Mouse (Mus musculus) 3134 (cell line): ENCODE measurements around the gene Phb2.

Experiments used
- DNase-seq: peaks from one replicate; pipeline ENCODE4 v3.0.0-alpha.2; 2011; ENCODE audit warnings: low spot score; ENCODE audit not compliant: insufficient read length; ENCODE audit errors: extremely low read depth

The Phb2 gene

DNA sequence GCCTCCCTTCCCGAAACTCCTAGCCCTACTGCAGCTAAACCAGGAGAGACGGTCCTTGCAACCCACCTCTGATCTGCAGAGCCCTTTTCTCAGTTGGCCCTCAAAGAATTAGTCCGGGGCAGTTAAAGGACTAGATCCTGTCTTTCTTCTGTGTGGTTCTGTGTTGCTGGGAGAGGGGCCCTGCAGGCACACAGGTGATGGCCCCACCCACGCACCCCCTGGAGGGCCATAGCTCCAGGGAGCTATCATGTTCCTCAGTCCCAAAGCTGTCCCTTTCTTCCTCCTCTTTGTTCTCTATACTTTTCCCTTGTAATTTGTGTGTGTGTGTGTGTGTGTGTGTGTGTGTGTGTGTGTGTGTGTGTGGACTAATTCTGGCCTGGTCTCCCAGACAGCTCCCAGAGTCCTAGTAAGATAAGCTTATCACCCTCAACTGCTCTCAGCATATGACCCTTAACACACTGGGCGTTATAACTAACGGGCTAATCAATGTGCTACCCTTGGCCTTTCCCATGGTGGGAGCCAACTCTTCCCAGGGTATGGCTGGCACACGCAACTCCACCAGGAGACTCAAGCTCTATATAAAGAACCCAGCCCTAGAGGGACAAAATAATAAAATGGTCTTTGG lies 7.3 kb downstream of the Phb2 start:
- DNase-seq = no peak

DNA sequence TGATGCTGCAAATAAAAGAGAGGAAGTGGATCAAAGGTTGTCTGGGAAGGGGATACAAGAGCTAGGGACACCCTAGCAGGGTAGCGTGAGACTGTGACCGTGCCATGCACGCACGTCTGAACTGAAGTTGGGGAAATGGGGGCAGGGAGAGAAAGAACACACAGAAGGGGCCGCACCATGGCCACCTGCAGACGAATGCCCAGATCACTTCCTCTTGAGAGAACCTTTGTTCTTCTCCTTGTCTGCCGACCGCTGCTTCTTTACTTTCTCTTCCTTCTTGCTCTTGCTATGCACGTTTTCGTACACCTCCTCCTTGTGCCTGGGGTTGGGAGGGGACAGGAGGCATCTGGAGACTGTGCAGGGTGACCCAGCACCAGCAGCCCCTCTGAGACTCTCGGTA lies 8.8 kb downstream of the Phb2 start:
- no peak for DNase-seq

DNA sequence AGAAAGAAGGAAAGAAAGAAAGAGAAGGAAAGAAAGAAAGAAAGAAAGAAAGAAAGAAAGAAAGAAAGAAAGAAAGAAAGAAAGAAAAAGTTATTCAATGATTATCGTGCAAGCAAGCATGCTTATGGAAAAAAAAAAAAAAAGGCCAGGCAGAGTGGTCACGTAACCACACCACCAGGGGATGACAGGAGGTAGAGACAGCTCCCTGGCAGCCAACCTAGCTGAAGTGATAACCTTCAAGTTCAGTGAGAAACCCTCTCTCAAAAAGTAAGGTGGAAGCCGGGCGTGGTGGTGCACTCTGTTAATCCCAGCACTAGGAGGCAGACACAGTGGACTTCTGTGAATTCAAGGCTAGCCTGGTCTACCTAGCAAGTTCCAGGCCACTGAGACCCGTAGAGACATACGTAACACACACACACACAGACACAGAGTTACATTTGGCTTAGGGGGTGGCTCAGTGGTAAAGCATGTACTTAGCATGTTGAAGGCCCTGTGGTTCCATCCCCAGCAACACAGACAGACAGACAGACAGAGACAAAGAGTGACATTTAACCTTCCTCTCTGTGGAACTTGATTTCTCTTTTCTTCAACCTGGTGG lies 10.8 kb downstream of the Phb2 start:
- no peak for DNase-seq

DNA sequence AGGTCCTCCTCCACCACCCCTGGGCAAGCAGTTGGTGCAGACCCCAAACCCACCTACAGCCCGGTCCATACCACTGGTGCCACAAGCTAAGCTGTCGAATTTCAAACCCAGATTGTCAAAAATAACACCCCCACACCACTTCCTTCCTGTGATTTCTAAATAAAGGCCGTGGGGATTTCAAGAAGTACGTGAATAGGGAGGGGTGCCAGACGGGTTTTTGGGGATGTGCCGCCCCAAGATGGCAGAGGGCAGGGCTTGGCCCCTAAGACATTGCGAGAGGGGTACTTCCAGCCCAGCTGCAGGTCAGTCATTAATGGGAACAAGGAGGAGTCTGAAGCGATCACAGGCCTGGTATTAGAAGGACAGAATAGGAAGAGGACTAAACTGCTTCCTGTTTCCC lies 11.4 kb downstream of the Phb2 start:
- DNase-seq = no peak

DNA sequence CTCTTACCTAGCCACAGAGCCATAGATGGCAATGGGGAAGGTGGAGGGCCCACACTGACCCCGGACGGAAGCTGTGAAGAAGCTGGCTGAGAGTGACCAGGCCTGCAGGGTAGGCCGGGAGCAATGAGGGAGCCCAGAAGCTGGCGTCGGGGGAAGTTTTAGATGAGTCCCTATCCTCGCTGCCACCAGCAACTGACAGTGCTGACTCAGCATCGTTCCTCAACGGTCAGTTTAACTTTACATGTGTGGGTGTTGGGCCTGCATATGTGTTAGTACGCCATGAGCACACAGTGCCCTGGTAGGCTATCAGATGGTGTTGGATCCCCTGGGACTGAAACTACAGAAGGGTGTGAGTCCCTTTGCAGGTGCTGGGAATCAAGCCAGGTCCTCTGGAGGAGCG lies 12.3 kb downstream of the Phb2 start:
- DNase-seq = no peak

DNA sequence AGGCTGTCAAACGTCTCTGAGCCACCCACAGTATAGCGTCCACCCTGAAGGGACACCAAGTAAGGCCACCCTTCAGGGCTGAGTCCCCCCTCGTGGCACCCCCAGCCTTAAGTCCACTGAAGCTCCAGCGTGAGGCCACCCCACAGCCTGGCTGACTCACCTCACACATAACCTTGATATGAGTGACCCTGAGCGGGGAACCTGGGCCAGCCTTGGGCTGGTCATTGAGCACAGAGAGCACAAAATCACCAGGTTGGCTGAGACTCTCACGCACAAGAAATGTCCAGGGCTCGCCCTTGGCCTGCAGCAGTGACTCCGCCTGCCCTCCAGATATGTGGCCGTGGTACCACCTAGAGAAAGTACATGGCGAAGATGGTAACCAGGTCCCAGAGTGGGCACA lies 16.5 kb downstream of the Phb2 start:
- no peak for DNase-seq

DNA sequence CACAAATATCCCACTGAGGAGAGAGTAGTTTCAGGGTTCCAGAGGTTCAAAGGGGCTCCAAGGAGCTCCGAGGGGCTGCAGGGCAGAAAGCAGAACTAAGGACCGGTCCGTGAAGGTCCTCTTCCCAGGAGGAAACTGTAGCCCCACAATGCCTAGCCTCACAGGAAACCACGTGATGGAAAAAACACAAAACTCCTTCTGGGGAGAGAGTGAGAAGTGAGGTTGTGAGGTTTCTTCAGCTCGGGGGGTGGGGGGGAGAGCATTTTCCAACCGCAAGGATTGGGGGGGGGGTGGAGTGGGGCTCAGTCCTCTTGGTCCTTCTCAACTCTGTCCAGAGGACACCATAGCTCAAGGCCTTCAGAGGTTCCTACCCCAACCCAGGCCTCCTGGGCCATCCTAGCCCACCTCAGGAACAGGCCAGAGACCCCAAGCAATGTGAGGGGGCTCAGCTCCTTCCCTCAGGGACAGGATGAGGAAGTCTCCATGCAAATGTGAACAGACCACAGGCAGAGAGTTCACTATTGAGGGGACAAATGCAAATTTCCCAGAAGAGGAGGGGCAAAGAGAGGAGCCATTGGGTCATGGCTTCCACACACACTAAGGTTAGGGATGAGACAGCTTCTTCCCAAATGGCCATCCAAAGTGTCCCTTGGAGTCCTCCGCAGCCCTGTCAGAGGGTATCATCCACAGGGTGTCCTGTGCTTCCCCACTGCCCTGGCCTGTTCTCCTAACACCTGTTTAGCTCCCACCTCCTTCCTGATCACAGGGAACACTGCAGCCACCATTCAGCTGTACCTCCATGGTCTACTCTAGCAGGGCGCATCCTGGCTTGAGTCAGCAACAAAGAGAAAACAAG lies 17.9 kb downstream of the Phb2 start:
- DNase-seq = no peak

DNA sequence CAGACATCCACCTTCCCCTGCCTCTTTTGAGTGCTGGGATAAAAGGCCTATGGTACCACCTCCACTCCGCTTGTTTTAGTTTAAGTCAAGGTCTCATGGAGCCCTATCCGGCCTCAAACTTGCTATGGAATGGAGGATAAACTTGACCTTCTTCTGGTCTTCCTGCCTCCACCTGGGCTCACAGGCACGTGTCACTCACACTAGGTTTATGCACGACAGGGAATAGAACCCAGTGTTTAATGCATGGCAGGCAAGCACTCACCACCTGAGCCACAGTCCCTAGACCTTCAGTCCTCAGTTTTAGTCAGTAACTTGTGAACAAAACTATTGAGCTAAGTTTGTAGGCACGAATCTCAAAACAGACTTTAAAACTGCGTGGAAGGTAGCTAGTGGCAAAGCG lies 18.9 kb downstream of the Phb2 start:
- DNase-seq = no peak

DNA sequence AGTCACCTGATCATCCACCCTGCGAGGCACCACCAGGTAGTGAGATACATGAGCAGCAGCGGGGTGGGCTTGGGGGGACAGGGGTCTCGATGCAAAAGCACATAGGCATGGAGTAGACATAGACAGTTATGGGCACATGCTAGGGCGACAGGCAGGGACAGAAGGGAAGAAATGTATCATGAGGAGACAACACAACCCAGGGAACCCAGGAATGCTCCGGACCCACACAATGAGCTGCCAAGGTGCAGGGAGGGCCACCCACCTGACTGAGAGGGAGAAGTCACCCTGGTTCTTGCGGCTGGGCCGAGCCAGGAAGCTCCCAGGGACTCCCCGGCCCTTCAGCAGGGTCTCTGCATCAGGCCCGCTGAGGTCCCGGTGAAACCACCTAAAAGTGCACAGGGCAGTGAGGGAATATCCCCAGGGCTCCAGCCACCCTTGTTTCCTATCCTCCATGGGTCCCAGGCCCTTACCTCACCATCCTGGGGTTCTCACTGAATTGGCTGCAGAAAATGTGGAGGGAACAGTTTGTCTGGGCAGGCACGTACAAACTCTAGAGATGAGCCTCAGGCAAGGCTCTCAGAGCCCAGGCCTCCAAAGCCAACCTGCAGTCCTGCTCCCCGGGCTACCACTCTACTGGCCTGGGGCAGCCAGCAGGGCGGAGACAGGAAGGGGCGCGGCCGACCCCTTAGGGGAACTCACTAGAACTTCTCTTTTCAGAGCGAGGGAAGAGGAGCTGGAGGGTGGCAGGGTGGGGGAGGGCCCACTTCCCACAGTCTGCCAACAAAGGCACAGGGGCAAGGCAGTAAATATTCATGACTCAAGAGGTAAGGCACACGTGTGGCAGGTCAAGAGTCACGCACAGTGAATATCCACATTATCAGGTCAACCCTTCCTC lies 20.6 kb downstream of the Phb2 start:
- DNase-seq = peak; percentile 39

DNA sequence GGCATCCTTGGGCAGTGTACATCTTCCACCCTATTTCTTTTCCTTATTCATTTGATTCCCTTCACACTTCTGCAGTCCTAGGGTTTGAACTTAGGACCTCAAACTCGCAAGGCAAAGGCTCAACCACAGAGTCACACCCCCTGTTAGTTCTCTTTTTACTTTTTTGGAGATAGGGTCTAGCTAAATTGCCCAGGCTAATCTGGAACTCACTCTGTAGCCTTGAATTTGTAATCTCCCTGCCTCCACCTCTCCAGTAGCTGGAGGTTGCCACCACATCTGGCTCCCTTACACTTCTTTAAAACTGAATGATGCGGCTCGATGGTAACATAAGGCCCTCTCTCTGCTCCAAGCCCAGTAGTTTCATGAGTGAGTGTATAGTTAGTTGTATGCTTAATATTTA lies 22.3 kb downstream of the Phb2 start:
- DNase-seq = no peak

DNA sequence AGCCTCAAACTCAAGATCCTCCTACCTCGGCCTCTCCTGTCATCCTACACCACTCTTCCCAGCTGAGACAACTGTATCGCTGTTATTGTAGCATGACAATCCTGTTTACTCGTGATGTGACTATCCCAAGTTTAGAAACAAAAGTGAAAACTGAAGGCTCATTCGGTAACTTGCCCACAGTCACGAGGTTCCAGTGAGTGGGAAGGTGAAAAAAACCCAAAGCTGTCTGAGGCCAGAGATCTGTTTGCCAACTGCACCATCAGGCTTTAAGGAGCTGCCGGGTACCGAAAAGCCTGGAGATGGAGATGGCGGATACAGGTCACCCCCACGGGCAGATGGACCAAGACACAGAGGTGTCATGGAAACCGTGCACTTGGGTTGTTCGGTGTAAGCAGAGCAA lies 24.9 kb downstream of the Phb2 start:
- DNase-seq = no peak

DNA sequence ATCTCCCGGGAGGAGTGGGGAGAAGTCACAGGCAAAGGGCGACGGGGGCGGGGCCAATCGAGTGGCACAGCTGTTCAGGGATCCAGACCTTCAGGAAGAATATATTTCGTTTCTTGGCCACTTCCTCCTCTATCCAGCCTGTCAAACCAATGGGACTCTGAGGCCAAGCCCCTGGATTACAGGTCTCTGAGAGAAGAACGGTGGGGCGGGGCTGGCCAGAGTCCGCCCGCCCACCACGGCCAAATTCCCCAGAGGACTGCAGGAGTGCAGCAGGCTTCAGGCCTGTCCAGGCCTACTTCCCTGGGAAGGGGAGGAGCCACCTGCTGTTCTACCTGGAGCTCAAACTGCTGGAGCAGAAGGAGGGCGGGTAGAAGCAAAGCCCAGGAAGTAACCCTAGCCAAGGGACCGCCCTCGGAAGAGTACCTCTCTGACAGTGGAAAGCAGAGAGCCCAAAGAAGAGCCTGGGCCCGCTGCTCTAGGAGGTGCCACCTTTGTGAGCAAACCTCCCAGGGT lies 26.4 kb downstream of the Phb2 start, which contains the start of gene Ptpn6:
Ptpn6 (minus strand) TSS at position 204 of the 513 bp plus-strand sequence.
- DNase-seq = peak; percentile 46

DNA sequence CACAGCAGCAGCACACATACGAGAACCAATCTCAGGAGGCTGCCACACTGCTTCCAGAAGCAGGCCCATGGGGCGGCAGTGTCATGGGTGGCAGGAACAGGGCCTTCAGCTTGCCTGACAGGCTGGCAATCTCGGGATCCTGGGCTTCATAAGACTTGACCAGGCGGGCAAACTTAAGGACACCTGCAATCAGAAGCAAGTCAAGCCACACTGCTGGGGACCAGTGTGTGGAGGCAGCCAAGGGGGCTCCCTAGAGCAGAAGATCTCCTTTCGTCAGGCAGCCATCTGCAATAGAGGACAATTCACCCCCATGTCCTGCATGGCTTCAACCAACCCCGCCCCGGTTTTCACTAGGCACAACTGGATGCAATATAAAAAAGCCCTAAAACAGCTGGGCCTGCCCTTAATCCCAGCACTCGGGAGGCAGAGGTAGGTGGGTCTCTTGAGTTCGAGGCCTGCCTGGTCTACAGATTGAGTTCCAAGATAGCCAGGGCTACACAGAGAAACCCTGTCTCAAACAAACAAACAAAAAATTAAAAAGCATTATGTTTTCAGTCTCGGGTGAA lies 27.2 kb downstream of the Phb2 start:
- DNase-seq = no peak

DNA sequence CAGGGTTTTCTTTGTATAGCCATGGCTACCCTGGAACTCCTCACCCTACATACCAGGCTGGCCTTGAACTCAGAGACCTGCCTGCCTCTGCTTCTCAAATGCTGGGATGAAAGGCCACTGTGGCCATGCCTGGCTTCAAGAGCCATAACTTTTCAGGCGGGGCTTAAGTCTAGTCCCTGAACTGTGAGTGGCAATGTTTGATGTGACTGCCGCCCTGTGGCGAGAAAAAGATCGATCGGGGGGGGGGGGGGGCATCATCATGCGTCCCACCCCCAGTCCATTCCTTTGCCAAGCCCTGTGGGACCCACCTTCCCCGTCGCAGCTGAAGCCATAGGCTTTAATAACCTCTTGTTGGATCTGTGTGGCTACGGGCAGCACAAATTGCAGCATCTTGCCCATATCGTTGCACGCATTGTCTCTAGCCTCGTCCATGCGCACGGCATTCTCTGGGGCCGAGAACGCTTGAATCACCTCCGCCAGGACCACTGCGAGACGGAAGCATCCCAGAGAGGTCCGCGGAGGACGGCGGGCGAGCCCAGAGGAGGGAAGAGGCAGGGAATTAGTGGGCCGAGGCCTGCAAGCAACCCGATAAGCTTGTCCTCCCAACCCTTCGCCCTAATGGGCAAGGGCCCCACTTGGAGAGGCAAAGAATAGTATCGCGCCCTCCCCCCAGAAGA lies 28.2 kb downstream of the Phb2 start:
- DNase-seq = no peak

DNA sequence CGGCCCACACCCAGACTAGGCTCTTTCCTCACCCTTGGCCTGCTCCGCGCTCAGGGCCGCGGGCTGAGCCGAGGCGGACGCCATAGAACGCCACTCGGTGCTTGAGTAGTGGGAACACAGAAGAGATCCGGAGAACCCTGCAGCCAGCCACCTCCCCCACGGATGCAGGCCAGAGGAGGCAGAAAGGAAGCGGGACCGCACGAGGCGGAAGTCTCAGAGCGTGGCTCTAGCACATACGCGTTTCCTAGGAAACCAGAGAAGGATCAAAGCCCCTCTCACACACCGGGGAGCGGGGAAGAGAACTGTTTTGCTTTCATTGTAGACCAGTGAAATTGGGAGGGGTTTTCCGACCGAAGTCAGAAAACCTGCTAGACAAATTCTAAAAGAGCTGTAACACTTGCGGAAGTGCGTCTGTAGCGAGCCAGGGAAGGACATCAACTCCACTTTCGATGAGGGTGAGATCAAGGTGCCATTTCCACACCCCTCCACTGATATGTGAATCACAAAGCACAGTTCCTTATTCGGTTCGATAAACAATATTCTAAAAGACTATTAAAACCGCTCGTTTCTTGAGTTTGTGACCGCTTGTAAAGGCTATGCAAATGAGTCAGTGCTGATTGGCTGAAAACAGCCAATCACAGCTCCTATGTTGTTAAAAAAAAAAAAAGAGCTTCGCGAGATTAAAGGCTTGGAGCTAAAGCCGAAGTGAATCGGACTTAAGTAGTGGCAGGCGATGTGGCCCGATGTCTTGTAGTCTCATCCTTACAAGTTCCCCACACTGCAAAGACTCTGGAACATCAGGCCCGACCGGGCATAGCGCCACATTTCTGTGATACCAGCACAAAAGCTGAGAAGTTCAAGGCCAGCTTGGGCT lies 29.0 kb downstream of the Phb2 start, which contains the start of gene Grcc10:
Grcc10 (minus strand) TSS at position 487 of the 874 bp plus-strand sequence.
- DNase-seq = peak; percentile 88

DNA sequence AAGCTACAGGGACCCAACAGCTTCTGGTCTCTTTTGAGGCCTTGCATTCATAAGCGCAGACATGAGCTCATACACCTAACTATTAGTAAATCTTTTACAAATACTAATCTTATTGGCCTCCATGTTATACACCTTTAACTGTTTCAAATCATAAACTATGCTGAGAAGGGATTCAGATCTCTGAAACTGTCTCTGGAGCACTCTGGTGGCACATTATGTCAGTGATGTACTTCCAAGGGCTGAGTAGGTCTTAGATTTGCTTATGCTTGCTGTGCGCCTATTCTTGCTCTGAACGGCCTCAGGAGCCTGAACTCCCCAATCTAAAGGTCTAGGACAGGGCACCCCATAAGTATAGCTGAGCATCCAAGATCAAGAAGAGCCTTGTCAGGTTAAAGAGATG lies 29.7 kb downstream of the Phb2 start:
- DNase-seq = no peak

DNA sequence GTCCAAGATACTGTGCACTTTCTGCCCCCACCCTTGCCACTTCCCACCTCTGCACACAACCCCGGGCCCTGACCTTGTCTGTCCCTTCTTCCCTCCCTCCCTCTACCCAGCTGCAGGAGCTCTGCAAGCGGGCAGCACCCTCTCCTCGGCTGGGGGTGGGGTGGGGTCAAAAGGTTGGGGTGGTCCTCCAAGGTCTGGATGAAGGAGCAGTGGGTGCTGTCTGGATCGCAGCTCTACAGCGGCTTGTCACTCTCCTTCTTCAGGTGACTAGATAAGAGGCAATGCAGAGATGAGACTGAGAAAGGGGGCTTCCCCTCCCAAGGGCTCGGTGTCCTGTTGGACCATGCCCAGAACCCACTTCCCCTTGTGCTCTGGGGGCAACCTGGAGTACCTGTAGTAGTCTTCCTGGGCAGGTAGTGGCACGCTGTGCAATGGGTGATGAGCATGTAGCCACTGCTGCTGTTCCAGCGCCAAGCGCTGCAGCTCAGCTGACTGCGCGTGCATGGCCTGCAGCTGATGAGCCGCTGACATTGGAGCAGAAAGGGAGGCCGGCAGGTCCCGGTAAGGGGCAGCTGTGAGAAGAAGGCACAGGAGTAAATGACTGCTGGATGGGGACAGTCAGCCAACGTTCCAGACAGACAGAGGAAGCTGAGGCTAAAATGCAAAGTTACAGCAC lies 30.8 kb downstream of the Phb2 start:
- no peak for DNase-seq

DNA sequence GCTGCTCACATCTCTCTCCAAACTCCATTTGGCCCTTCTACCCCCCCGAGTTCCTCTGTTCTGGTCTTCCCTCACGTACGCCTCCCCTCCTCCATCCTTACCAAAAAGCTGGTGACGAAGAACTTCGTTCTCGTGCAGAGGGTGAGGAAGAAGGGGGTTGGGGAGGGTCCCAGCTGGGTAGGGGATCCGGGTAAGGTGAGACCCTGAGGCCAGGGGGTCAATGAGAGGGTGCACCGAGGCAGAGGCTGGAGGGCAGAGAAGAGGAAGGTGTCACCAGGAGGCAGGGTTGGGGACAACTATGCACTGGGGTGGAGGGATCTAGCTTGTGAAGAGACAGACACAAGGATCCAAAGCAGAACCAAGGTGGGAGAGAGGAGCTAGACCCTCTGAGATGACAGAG lies 31.5 kb downstream of the Phb2 start:
- DNase-seq = no peak
